Comparison of ENCODE assay signal across 11 mouse cellular contexts in the genomic region with DNA sequence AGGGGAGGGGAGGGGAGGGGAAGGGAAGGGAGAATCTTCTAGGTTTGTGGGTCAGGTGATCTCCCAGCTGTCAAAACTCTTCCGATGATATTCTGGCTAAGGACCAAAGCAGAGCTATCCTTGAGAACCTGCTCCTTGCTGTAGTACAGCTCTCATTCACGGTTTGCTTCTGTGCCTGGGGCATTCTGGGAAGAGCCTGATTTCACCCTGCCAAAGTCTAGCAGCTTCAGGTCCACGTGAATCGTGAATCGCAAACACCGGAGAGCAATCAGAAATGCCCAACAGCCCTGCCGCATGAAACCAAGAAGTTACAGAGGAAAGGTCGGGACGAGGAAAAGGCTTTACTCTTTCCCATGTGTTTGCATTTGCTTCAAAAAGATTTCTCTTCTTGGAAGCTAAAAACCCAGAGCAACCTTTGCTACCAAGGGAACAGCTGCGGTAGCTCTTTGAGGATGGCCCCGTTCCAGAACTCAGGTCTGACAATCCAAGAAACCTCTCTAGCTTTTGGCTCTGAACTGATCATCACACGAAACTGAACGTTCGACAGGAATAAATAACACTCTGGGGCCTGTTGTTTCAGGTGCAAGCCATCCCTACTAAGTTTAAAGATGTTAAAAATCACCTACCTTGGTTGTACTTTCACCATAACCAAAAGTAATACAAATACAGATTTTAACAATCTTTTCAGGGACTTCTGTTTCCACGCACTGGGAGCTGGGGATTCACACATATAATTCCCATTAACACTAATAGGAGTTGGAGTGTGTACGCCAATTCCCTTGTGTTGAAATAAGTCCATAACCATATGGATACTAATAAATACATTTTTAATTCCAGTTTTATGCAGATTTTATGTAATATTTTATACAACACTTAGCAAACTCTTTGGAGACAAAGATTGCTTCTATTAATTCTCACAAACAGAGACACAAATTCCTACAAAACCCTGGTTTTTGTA.
DNase-seq lines count a peak whose midpoint lies in the region; ATAC-seq and TF ChIP-seq lines count a peak whose summit lies in the region.
"Had no signal": no experiment of that assay in that cellular context is flagged by ENCODE, and none has a peak within 500 bp of the region (broad histone marks: within the 10 kb centered on the region; RNA-seq: fewer than 3 reads in every experiment).

No protein-coding gene starts in this region.

- no peak overlapping the region; the same call in 1 of the 2 replicates for H3K27ac ChIP-seq in embryonic facial prominence, embryonic 14.5 days (replicated peaks; ENCODE audit: low read depth, low read length)
- H3K27ac ChIP-seq in embryonic facial prominence, embryonic 10.5 days (replicated peaks), result no peak overlapping the region
- H3K27ac ChIP-seq in kidney, adult 2 months (ENCODE audit: insufficient read depth, low read depth, low read length), result no peak overlapping the region
- H3K27ac ChIP-seq: midbrain, embryonic 10.5 days had no signal

- TF ChIP-seq POLR2A in kidney, adult 2 months (IDR thresholded peaks at IDR 0.05; ENCODE audit: low read depth, low read length), result no peak

- peak; percentile 65 for DNase-seq in embryonic facial prominence, embryonic 14.5 days (ENCODE audit: low spot score)
- no peak for DNase-seq in embryonic facial prominence, embryonic 10.5 days (ENCODE audit: low spot score)
- DNase-seq in kidney, adult 2 months, result peak; percentile 40
- no peak for DNase-seq in kidney, adult 8-10 months
- DNase-seq in right cerebral cortex, postnatal 10 days (ENCODE audit: low spot score in 2 of 2), result peak; percentile 29 to 39
- no peak for DNase-seq in right cerebral cortex, postnatal 25 days
- peak; percentile 11 for DNase-seq in kidney, postnatal 10 days
- DNase-seq in adipocyte (ENCODE audit: low spot score), result no peak
- DNase-seq: adrenal gland, adult 2 months had no signal

- peak overlapping the region; percentile 24; the same call in 1 of the 2 replicates for H3K4me2 ChIP-seq in embryonic facial prominence, embryonic 14.5 days (ENCODE audit: low read depth, low read length)

- no peaks in the 10 kb centered on the region for H3K4me1 ChIP-seq in embryonic facial prominence, embryonic 14.5 days (ENCODE audit: control insufficient read depth, insufficient read depth, low read length)
- no peaks in the 10 kb centered on the region for H3K4me1 ChIP-seq in embryonic facial prominence, embryonic 10.5 days
- no peaks in the 10 kb centered on the region for H3K4me1 ChIP-seq in kidney, adult 2 months (ENCODE audit: control insufficient read depth, insufficient read depth, low read length)

- no peak overlapping the region for H3K4me3 ChIP-seq in embryonic facial prominence, embryonic 14.5 days (ENCODE audit: low read depth, low read length)
- no peak overlapping the region for H3K4me3 ChIP-seq in embryonic facial prominence, embryonic 10.5 days
- H3K4me3 ChIP-seq in kidney, adult 2 months (ENCODE audit: insufficient read depth, low read depth, low read length), result no peak overlapping the region
- H3K4me3 ChIP-seq: midbrain, embryonic 10.5 days had no signal

- H3K36me3 ChIP-seq in embryonic facial prominence, embryonic 14.5 days (ENCODE audit: control insufficient read depth, insufficient read depth, low read length), result no peaks in the 10 kb centered on the region
- H3K36me3 ChIP-seq in embryonic facial prominence, embryonic 10.5 days (replicated peaks), result no peaks in the 10 kb centered on the region
- no peaks in the 10 kb centered on the region for H3K36me3 ChIP-seq in kidney, adult 2 months (ENCODE audit: control insufficient read depth, insufficient read depth, low read length)
- H3K36me3 ChIP-seq: midbrain, embryonic 10.5 days had no signal

- 47% methylated on average over 16 of the region's 16 CpGs for WGBS in embryonic facial prominence, embryonic 14.5 days
- WGBS in embryonic facial prominence, embryonic 10.5 days, result 73% methylated on average over 16 of the region's 16 CpGs
- WGBS in kidney, adult 2 months, result 39% methylated on average over 16 of the region's 16 CpGs

- H3K27me3 ChIP-seq in embryonic facial prominence, embryonic 14.5 days (replicated peaks; ENCODE audit: control insufficient read depth, insufficient read depth, low read length), result no peaks in the 10 kb centered on the region
- no peaks in the 10 kb centered on the region for H3K27me3 ChIP-seq in embryonic facial prominence, embryonic 10.5 days (replicated peaks; ENCODE audit: low read depth, poor library complexity, severe bottlenecking)
- no peaks in the 10 kb centered on the region for H3K27me3 ChIP-seq in kidney, adult 2 months (replicated peaks; ENCODE audit: control insufficient read depth, insufficient read depth, low read length)

- H3K9me3 ChIP-seq in embryonic facial prominence, embryonic 14.5 days (ENCODE audit: control insufficient read depth, low read length), result no peaks in the 10 kb centered on the region
- H3K9me3 ChIP-seq in embryonic facial prominence, embryonic 10.5 days, result no peaks in the 10 kb centered on the region
- H3K9me3 ChIP-seq: midbrain, embryonic 10.5 days had no signal

- no peak for TF ChIP-seq CTCF in kidney, adult 2 months (conservative IDR thresholded peaks at IDR 0.05; ENCODE audit: insufficient read depth, insufficient read length, low read depth, low read length)

- H3K9ac ChIP-seq in embryonic facial prominence, embryonic 14.5 days (ENCODE audit: low read depth, low read length), result no peak overlapping the region

- ATAC-seq in embryonic facial prominence, embryonic 14.5 days (ENCODE audit: low read depth), result peak; percentile 26; the same call in 1 of the 2 replicates
- ATAC-seq: intestine, embryonic 16.5 days had no signal

Comparison
In these comparisons a context has a peak if more than half of its experiments do, and no peak if none do; other contexts are left out.
1. DNase-seq: peak in embryonic facial prominence, embryonic 14.5 days (single experiment), kidney, adult 2 months (single experiment), right cerebral cortex, postnatal 10 days (2 of 2) and kidney, postnatal 10 days (single experiment); none in embryonic facial prominence, embryonic 10.5 days (single experiment), kidney, adult 8-10 months (0 of 2), right cerebral cortex, postnatal 25 days (single experiment) and adipocyte (single experiment).